Mouse (Mus musculus) kidney, adult 11 months (tissue): ENCODE measurements at regions not wholly inside any gene's neighbourhood (a gene's known extent, or its start where the extent isn't known, plus 50 kb on each side); places are given as distances from the start of the nearest gene placed in this dataset.

Experiments
- DNase-seq: peaks from one replicate; pipeline ENCODE4 v3.0.0; 2022

GRCm38 (mm10) chr3:141051685-141052084 is 160.5 kb downstream of the Pdha2 start:
- no peak for DNase-seq

DNA sequence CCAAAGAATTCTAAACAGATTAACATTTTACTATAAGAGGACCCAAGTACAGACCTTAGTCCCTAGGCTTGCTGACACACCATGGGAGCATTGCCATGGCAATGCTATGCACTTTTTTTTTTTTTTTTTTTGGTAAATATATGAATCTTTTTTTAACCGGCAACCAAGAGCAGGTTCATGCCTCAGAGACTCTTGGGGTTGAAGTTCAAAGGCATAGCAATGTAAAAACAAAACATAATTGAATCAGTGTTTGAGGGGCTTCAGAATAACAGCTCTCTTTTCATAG is 197.9 kb downstream of the Pdha2 start:
- DNase-seq = no peak

- DNase-seq = no peak
These were observed 198.5 kb downstream of the Pdha2 start for GRCm38 (mm10) chr3:141013521-141014261.

DNA sequence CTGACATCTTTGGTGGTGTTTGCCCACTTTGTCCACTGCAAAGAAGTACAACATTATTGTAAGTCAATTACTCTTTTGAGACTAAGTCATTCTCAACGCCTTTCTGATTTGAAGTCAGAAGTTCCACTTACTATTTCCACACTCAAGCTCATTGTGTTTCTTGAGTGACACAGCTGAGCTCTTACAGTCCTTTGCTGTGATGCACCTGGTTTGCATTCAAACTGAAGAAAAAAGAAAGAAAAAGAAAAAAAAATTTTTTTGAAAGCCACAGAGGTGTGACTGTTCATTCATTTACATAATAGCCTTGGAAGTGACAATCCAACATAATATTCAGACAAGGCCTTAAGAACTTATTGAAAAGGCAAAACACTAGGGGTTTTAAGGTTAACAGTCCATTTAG is 199.2 kb downstream of the Pdha2 start:
- DNase-seq = no peak

DNA sequence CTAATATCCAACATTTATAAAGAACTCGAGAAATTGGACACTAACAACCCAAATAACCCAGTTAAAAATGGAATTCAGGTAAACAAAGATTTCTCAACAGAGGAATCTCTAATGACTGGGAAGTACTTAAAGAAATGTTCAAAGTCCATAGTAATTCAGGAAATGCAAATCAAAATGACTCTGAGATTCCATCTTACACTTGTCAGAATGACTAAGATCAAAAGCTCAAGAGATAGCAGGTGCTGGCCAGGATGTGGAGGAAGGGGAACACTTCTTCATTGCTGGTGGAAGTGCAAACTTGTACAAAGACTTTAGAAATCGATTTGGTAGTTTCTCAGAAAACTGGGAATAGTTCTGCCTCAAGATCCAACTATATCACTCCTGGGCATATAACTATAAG is 203.4 kb downstream of the Pdha2 start:
- no peak for DNase-seq

- DNase-seq = no peak
These were observed 206.3 kb downstream of the Pdha2 start for GRCm38 (mm10) chr3:141005885-141006284.

DNA sequence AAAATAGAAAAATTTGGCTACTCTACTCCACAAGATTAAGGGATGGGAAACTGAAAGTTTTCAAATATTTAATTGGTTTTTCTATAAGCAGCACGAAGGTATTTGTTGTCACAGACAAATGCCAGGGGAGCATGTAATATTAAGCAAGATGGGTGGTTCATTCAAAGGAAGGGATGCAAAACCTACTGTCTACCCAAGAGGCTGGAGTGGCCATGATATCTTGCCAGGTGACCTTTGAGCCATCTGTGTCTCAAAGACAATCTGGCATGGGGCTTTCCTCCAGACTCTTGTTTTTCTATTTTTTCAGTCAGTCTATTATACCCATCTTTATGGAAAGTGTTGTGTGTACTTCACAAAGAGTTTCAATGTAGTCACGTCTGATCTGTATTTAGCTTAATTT is 208.6 kb downstream of the Pdha2 start:
- no peak for DNase-seq

GRCm38 (mm10) chr3:140988247-140988646 is 223.9 kb downstream of the Pdha2 start:
- DNase-seq = no peak

DNA sequence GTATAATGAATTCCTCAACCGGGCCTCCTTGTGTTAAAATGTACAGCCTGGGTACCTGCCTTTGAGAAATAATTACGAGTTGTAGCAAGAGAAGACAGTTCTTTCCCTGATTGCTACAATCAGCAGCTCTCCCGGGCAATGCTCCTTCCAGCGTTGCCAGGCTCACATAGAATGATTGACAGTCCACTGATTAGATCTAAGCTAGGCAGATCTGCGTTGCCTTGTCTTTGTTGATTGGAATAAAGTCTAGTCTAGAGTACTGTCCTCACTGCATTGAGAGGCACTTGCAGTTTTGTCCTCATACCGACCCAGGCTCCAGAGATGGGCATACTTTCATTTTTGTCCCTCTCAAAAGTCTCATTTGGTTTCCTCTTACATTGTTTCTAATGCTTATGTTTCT is 238.6 kb downstream of the Pdha2 start:
- no peak for DNase-seq

DNA sequence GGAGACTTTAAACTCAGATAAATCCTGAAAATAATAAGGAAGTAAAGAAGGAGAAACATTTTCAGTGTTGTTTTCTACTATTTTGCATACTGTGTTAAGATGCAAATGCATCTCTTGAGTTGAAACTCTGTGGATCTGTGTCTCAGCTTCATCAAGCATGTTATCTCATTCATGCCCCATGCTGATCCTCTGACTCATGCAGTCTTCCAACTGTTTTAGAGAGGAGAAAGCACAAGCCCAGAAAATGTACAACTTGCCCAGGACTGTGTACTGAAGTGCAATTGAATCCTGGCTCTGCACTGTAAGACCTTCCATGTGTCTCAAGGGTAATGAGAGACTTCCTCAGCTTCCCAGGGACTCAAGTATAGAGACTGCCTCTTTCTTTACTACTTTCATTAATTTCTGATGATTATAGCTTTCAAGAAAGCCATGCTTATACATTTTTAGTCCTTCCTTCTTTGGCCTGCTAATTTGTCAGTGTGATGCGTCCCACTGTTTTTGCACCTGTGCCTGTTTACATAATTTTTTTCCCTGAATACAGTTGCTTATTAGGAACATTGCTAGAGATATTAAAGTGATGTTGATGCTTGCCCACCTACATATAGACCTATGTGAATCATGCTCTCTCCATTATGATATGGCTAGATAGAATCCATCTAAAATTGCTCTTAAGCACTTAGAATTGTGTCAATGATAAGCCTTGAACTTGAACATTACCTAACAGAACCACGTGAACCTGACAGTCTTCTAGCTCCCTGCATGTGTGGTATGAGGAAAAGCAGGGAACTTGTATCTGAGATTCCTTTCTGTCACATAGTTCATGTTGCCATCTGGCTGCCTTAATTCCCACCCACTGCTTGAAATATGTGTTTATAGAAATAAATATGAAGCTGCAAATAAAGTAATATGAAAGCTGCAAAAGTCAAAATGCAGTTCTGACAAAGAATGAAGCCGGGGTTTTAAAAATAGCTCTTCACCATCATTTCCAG is 242.0 kb downstream of the Pdha2 start:
- no peak for DNase-seq

DNA sequence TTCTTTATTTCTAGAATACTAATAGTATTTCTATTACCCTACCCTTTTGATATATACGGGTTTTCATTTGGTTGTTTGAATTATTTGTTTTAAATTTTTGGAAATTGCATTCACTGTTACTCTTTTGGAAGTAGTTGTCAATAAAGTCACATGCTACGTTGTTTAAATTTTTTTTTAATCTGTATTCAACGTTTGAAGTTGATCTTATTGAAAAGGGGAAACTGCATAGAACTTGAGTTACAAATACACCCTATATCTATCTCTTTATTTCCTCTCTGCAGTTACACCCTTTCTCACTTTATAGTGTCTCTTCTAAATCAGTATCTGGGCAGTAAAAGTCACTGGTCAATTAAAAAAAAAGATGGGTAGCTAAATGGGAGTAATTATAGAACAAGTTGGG is 243.6 kb downstream of the Pdha2 start:
- no peak for DNase-seq

GRCm38 (mm10) chr3:140957666-140958065 is 254.5 kb downstream of the Pdha2 start:
- no peak for DNase-seq

GRCm38 (mm10) chr3:140952111-140952800 is 259.9 kb downstream of the Pdha2 start:
- no peak for DNase-seq

GRCm38 (mm10) chr3:140951024-140951423 is 261.1 kb downstream of the Pdha2 start:
- DNase-seq = no peak

DNA sequence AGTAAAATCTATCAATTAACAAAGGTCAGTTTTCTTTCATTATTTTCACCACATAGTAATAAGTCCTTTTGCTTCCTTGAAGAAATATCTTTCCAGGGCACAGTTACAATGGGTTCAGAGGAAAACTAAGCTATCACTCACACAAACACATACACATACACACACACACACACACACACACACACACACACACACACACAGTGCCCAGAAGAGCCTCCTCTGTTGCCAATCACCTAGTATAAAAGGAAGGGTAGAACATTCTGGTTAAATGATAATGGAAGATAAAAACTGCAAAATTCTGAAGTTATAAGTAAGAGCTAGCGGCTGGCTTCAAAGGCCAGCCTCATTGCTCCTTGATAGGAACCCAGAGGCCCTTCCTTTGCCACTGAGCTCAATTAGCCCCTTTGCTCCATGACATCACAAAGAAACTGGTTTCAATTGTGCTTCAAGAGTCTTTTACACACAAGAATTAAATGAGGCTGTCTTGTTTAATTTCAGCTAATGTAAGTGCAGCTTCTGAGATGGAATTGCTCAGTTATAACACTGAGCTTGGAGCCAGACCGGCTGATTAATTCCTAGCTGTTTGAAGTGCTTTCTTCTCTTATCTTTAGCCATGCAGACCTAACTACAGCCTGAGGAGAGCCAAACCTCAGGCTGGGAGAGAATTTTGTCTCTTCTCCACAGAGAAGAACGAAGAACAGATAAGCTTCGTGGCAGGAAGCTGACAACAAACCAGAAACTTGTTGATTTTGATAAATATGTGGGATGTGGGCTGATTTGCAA is 262.1 kb downstream of the Pdha2 start:
- no peak for DNase-seq

DNA sequence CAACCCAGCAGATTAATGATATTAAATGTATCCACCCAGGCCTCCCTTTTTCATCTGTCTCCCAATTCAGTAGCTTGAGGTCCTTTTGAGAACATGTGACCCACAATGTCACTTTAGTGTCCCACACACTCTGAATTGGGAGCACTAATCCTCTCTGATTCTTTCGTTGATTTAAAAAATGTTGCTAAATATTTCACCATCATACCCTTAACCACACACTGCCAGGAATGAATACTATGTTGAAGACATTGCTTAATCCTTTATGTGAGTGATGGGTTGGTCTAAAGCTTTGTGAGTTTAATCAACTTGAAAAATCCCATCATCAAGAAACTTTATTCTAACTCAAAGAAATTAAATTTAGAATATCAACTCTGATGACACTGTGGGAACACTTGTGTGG is 269.7 kb downstream of the Pdha2 start:
- no peak for DNase-seq

DNA sequence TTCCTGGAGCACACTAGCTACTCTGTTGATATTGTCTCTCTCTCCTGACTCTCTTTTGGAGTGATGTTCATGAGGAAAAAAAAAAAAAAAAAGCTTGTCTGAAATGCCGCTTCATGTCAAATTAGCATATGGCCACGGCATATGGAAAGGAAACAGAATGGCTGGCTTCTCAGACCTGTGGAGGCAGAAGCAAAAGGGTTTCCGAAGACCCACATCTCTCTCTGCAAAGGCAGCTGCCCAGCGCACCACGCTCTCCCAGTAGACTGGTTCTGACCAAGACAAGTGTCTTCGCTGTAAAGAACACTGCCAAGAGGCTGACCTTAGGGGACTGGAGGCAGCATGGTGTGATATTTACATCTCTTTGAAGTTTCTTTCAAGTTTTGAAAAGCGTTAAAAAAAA is 270.3 kb downstream of the Pdha2 start:
- DNase-seq = no peak

DNA sequence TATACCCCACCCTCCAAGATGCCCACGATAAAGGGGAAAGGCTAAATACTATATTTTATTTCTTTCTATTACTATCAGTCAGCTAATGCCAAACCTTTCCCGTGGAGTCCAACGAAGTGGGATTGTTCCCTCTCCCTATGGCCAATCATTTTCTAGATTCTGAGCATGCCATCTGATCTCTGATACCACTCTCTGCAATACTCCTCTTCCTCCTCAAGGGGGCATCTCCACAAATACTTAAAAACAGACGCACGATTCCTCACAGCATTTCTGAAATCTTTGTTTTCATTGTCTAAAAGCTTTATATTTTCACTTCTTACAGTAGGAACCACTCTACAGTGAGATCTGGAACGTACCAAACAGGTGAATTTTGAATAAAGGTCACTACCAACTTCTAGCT is 270.8 kb downstream of the Pdha2 start:
- DNase-seq = no peak

DNA sequence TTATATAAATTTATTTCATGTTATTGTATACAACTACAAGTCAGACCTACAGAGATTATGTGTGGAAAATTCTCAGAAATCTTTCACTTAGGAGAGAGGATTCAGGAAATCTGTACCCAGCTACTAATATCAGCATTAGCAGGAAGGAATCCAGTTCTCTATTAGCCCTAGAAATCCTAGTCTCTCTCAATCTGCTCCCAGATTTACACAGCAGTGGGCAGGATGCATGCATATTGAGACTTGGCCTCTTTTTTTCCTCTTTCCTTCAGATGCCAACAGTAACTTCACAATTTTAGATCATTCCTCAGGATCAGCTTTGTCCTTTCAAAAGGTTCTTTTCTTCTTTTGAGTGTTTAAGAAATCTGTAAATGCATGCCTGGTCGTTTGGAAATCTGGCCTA is 279.0 kb downstream of the Pdha2 start:
- DNase-seq = no peak

- DNase-seq = no peak
These were observed 285.5 kb downstream of the Pdha2 start for GRCm38 (mm10) chr3:140926689-140927088.

DNA sequence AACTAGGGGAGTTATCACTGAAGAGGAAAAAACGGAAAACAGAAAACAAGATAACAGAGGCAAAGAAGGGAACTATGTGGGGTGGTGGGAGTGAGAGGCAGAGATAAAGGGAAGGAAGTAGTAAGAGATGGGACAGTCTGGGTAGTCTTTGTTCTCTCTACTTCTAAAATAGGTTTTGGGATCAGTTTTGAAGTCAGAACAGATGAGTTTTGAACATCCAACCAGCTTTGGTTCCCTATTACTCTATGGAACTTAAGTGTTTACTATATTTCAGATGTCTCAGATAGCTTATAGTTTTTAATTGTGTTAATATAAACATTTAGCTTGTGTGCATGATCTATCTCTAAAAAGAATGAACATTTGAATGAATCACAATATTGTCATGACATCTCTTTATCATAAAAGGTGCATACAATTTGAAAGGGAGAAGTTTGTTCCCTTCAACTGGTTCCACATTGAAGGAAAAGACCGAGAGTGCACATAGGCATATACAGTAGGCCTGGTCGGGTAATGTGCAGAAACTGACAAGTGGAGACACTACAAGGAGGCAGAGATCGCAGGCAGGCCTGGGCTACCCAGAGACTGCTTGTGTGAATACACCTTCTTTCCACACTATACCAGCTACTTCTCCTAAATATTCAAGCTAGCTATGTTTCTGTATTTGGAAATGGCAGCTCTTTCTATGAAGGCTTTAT is 335.8 kb downstream of the Pdha2 start:
- no peak for DNase-seq

DNA sequence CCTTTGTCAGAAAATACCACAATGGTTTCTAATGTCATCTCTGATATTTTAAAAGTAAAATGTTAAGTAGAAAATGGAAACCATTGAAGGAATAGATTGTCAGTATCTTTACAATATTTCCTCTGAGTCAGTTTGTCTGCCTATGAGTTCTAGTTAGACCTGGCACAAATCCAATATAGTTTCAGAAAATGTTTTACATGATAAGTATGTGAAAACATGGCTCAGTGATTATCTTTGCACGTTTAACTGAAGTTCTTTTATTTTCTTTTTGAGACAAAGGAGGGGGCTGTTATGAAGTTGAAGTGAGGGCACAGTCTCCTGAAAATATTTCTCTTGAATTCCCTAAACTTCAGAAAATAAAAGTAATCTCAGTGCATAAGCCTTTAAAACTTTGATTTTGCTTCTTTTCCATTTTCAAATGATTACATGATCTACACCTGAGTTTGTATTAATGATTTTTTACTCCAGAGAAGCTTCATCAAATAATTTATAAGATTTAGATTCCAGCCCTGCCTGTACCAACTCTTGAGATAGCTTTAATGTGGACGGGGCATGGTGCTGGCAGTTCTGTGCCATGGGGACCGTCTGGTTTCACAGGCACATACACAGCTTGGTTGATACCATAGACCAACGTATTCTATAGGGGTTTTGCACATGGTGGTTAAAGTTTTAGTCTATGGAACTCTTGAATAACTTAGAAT is 336.5 kb downstream of the Pdha2 start:
- no peak for DNase-seq
